Mouse (Mus musculus) stomach, embryonic 16.5 days (tissue): ENCODE data around the gene Adcy6. TPM values are rescaled to one million over a fixed set of nuclear protein-coding genes. Genes with fewer than 3 reads are reported as not detected.

Experiments used
- ATAC-seq: fragments of 200-750 bp; cut with Nextera tagmentation; 2 replicates; pipeline ENCODE4 v1.8.0; 2017; ENCODE audit warnings: moderate number of reproducible peaks, moderate TSS enrichment; ENCODE audit not compliant: insufficient read depth, low FRiP score
- H3K27ac ChIP-seq: fragments of 300-500 bp; sonication (generic); 2 replicates; pipeline ENCODE4 v1.5.1; 2014; ENCODE audit warnings: low read length
- H3K27me3 ChIP-seq: fragments of 300-500 bp; sonication (generic); 2 replicates; pipeline ENCODE4 v1.6.1; 2014; ENCODE audit warnings: low read length, control low read depth, mixed read lengths; ENCODE audit not compliant: control insufficient read depth, insufficient read depth
- H3K36me3 ChIP-seq: fragments of 300-500 bp; sonication (generic); 2 replicates; pipeline ENCODE4 v1.6.1; 2014; ENCODE audit warnings: low read length; ENCODE audit not compliant: control insufficient read depth, insufficient read depth
- H3K4me1 ChIP-seq: fragments of 300-500 bp; sonication (generic); 2 replicates; pipeline ENCODE4 v1.6.1; 2014; ENCODE audit warnings: low read length, control low read depth, mixed read lengths; ENCODE audit not compliant: control insufficient read depth, insufficient read depth
- H3K4me2 ChIP-seq: fragments of 300-500 bp; sonication (generic); 2 replicates; pipeline ENCODE4 v1.6.1; 2014; ENCODE audit warnings: low read depth, low read length, mixed read lengths
- H3K4me3 ChIP-seq: fragments of 300-500 bp; sonication (generic); replicated peaks from 2 replicates; pipeline ENCODE4 v1.5.1; 2014; ENCODE audit warnings: mild to moderate bottlenecking, low read length
- H3K9ac ChIP-seq: fragments of 300-500 bp; sonication (generic); 2 replicates; pipeline ENCODE4 v1.6.1; 2014; ENCODE audit warnings: low read length
- H3K9me3 ChIP-seq: fragments of 300-500 bp; sonication (generic); replicated peaks from 2 replicates; pipeline ENCODE4 v1.6.1; 2016; ENCODE audit warnings: low read length, control low read depth; ENCODE audit not compliant: control insufficient read depth
- WGBS: fragments of 180-500 bp; shearing (Covaris S2); extraction: QIAGEN DNeasy Blood & Tissue Kit; methylation state at CpG from one replicate; pipeline ENCODE4 v1.1.7; 2014; 5-methylcytosine and 5-hydroxymethylcytosine counted together
- polyA plus RNA-seq: library from polyadenylated mRNA; unstranded; fragments of >200 nt; fragmentation: Nextera tagmentation; extraction: Ambion mirVana; gene quantifications from 2 replicates; pipeline ENCODE4 v1.2.1, GENCODE M21; 2015

The Adcy6 gene
- polyA plus RNA-seq, 1 experiment from 2014 or later: 17.8 TPM

DNA sequence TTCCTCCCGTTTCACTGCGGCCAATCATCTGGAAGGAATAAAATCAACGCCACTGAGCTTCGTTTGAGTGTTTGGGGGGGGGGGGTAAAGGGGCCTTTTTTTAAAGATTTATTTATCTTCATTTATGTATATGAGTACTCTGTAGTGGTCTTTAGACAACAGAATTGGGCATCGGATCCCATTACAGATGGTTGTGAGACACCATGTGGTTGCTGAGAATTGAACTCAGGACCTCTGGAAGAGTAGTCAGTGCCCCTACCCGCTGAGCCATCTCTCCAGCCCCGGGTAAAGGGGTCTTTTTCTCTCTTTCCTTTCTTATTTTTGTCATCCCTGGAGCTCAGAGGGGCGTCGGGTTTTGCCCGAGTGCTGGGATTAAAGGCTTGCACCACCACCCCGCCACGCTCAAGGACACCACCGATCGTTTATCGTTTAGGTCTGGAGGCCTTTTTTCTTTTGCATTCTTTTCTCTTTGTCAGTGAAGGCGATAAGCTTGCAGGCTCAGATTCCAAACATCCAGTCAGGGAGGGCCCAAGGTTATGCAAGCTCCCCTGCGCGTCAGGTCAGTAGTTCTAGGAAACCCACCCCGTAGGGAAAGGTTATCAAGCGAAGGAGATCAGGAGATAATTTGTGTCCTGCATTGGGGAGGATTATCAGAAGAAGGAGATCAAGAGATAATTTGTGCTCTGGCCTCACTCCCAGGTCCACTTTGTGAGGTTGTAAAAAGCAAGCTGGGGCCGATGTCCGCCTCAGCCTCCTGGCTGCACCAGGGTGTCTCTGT is 41.4 kb downstream of the Adcy6 start:
- H3K27me3 ChIP-seq: no peaks in the 10 kb centered on the region
- H3K4me2 ChIP-seq: peak overlapping the region; percentile 67
- 6% methylated on average over 22 of the region's 22 CpGs for WGBS
- ATAC-seq: no peak
- H3K9me3 ChIP-seq: no peaks in the 10 kb centered on the region
- H3K4me1 ChIP-seq: peaks cover 22% of the 10 kb centered on the region
- peak overlapping the region; percentile 93 for H3K4me3 ChIP-seq
- peak overlapping the region; percentile 92 for H3K9ac ChIP-seq
- H3K27ac ChIP-seq: peak overlapping the region; percentile 94
- peaks cover 3% of the 10 kb centered on the region; the same call in 1 of the 2 replicates for H3K36me3 ChIP-seq

DNA sequence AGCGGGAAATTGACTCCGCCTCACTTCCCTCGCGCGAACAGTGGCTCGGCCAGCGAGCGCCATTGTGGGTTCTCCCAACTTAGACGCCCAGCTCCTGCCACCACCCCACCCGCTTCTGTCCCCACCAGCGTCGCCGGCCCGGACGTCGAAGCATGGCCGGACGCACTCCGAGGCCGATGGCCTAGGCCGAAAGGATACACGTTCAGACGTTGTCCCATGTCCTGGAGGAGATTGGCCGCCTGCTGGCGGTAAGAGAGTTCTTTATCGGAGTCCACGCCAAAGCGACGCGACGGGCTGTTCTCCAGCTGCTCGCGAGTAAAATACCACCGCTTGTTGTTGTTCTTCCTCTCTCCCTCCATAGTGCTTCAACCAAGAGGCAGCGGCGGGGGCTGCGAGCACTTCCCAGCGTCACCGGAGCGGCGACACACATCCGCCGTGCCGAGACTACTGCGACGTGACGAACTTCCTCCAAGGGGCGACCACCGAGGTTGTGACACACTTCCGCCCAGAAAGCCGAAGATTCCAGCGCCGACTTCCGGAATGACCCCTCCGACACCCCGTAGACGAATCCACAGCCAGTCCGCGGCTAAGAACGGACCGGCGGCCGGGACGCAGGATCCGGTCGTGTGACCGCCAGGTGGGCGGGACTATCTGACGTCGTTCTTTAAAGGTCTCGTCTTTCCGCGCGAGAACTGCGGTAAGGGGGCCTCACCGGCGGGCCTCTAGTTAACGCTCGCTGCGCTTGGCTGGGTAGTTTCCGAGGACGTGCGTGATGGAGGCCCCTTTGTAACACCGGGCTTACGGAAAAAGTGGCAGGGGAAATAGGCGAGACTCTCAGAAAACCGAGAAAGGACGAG is 42.4 kb downstream of the Adcy6 start:
- peak; percentile 97 for ATAC-seq
- H3K27ac ChIP-seq: peak overlapping the region; percentile 97
- peak overlapping the region; percentile 94 for H3K9ac ChIP-seq
- under 1% methylated on average over 88 of the region's 88 CpGs for WGBS
- peak overlapping the region; percentile 97 for H3K4me2 ChIP-seq
- peaks cover 6% of the 10 kb centered on the region; the same call in 1 of the 2 replicates for H3K36me3 ChIP-seq
- peak overlapping the region; percentile 93 for H3K4me3 ChIP-seq
- H3K4me1 ChIP-seq: peaks cover 22% of the 10 kb centered on the region
- H3K27me3 ChIP-seq: no peaks in the 10 kb centered on the region
- H3K9me3 ChIP-seq: no peaks in the 10 kb centered on the region

DNA sequence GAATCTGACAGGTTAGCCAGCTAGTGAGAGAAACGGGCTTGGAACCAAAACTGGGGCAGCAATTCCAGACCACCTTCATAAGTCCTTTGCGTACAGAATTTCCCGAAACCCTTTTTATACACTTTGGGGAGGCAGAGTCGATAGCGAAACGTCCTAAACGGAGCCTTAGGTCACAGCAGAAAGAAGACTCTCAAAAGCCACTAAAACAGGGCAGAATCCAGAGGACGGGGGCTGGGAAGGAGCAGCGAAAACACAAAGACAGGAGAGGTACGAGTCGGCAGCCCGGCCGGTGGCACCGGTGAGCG is 43.0 kb downstream of the Adcy6 start:
- peak overlapping the region; percentile 94 for H3K9ac ChIP-seq
- H3K9me3 ChIP-seq: no peaks in the 10 kb centered on the region
- H3K4me3 ChIP-seq: peak overlapping the region; percentile 93
- under 1% methylated on average over 15 of the region's 15 CpGs for WGBS
- H3K27me3 ChIP-seq: no peaks in the 10 kb centered on the region
- peak overlapping the region; percentile 97 for H3K27ac ChIP-seq
- ATAC-seq: no peak
- H3K4me2 ChIP-seq: peak overlapping the region; percentile 97
- peaks cover 22% of the 10 kb centered on the region for H3K4me1 ChIP-seq
- peaks cover 6% of the 10 kb centered on the region; the same call in 1 of the 2 replicates for H3K36me3 ChIP-seq

DNA sequence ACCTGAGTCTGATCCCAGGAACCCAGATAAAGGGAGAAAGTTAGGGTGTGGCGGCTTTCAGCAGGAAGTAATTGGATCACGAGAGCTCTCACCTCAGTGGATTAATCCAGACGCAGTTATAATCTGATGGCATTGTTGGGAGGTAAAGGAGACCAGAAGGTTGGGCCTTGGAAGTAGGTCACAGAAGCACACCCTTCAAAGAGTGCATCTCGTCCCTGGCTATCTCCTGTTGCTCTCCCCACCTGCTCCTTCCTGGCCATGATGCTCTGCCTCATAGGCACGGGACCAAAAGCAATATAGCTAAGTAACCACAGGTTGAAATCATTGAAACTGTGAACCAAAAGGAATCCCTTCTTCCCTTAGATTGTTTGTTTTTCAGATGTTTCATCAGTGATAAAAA is 52.7 kb downstream of the Adcy6 start:
- Histone ChIP-seq H3K4me2 (no peak overlapping the region), H3K9ac (no peak overlapping the region), H3K27ac (no peak overlapping the region), H3K27me3 (no peaks in the 10 kb centered on the region), H3K4me1 (no peaks in the 10 kb centered on the region), H3K36me3 (peaks cover 14% of the 10 kb centered on the region; the same call in 1 of the 2 replicates), H3K9me3 (no peaks in the 10 kb centered on the region), H3K4me3 (no peak overlapping the region)
- ATAC-seq: no peak
- 90% methylated on average over 5 of the region's 5 CpGs for WGBS

DNA sequence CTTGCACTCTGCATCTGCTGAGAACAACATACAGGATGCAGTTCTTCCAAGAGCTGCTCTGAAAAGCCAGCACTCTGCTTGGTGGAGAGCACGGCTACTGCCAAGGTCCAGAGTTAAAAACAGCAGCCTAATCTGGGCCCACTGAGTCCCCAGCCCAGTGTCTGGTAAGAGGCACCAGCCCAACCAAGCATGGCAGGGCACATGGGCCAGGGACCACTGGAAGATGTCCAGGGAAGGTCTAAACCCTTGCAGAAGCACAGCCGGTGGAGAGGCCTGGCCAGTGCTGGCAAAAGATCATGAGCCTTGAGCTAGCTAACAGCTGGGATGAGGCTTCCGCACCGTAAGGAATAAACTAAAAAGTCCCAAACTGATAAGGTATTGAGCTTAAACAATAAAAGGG is 54.0 kb downstream of the Adcy6 start:
- no peaks in the 10 kb centered on the region for H3K4me1 ChIP-seq
- H3K9ac ChIP-seq: no peak overlapping the region
- no peak overlapping the region for H3K4me3 ChIP-seq
- H3K27ac ChIP-seq: no peak overlapping the region
- no peaks in the 10 kb centered on the region for H3K9me3 ChIP-seq
- ATAC-seq: no peak
- H3K36me3 ChIP-seq: peaks cover 20% of the 10 kb centered on the region; the same call in 1 of the 2 replicates
- no peak overlapping the region for H3K4me2 ChIP-seq
- H3K27me3 ChIP-seq: no peaks in the 10 kb centered on the region
- WGBS: 96% methylated on average over 4 of the region's 4 CpGs

DNA sequence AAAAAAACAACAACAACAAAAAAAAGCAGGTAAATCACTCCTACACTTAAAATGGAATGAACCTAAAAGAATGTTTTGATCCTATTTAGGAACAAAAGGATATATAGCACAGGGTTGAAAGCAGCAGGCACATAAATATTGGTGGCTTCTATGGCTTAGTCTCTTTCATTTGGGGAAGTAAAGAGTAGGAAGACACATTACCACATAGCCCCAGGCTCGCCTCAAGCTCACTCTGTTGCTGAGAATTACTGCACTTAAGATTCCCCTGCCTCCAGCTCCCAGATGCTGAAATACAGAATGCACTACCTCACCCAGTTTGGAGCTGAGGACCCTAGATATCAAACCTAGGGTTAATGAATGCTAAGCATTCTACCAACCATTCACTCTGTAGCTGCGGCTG is 57.1 kb downstream of the Adcy6 start:
- no peak overlapping the region for H3K27ac ChIP-seq
- no peaks in the 10 kb centered on the region for H3K9me3 ChIP-seq
- H3K4me1 ChIP-seq: no peaks in the 10 kb centered on the region
- no peak overlapping the region for H3K4me3 ChIP-seq
- ATAC-seq: no peak
- H3K4me2 ChIP-seq: no peak overlapping the region
- H3K9ac ChIP-seq: no peak overlapping the region
- peaks cover 17% of the 10 kb centered on the region; the same call in 1 of the 2 replicates for H3K36me3 ChIP-seq
- H3K27me3 ChIP-seq: no peaks in the 10 kb centered on the region
- 90% methylated on average over 2 of the region's 2 CpGs for WGBS

DNA sequence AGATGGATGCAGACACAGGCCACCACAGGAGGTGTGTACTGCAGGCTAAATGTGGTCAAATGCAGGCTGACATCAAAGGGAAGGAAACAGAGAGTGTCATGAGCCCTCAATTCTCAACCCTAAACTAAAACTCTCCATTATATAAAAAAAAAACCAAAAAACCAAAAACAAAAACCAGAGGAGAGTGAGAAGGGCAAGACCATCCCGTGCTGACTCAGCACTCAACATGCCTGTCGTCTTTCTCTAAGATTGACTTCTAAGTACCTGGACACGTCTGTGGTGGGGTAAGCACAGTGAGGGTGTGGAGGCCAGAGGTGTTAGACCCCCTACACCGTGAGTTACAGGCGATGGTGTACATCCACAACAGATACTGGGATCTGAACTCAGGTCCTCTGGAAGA is 63.0 kb downstream of the Adcy6 start:
- peaks cover 23% of the 10 kb centered on the region for H3K36me3 ChIP-seq
- no peak overlapping the region for H3K27ac ChIP-seq
- no peak overlapping the region for H3K4me3 ChIP-seq
- WGBS: 92% methylated on average over 5 of the region's 5 CpGs
- no peaks in the 10 kb centered on the region for H3K27me3 ChIP-seq
- H3K4me1 ChIP-seq: no peaks in the 10 kb centered on the region
- H3K4me2 ChIP-seq: no peak overlapping the region
- no peak overlapping the region for H3K9ac ChIP-seq
- no peak for ATAC-seq
- no peaks in the 10 kb centered on the region for H3K9me3 ChIP-seq

DNA sequence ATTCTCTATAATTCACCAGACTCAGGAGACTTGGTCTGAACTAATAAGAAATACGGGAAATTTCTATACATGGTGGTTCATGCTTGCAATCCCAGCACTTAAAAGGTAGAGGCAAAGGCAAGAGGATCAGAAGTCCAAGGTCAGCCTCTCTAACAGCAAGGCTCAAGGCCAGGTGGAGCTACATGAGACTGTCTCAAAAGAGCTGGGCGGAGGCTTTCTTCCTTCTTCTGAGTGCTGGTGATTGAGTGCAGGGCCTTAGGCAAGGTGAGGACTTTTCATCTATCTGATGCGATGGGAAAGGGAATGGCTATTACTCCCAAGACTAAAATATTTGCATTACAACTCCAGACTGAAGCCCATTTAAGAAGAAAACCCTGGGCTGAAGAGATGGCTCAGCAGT is 64.7 kb downstream of the Adcy6 start:
- WGBS: 90% methylated on average over 3 of the region's 3 CpGs

DNA sequence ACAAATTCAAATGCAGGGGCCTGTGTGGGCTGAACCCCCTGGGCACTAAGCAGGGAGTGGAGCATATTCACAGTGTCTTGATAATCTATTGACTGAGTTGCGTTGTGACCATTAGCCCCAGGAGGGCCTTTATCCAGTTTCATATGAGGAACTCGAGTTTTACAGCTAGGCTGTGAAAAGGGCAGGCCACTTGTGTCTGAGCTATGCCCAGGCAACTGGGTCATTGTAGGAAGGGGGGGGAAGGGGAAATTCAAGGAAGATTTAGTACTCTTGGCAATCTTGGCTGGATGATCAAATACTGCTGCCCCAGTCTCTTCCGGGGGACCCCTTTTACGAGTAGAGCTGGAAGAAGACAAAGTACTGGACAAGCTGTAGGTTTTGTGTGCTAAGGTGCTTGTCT is 66.5 kb downstream of the Adcy6 start:
- Histone ChIP-seq H3K9ac (no peak overlapping the region), H3K27ac (no peak overlapping the region), H3K4me2 (no peak overlapping the region), H3K4me1 (no peaks in the 10 kb centered on the region), H3K36me3 (peaks cover 18% of the 10 kb centered on the region), H3K4me3 (no peak overlapping the region), H3K9me3 (no peaks in the 10 kb centered on the region), H3K27me3 (no peaks in the 10 kb centered on the region)
- WGBS: 89% methylated on average over 4 of the region's 4 CpGs
- ATAC-seq: no peak

More for the DNA sequence above, 64.7 kb downstream of the Adcy6 start:
- no peaks in the 10 kb centered on the region for H3K4me1 ChIP-seq
- H3K36me3 ChIP-seq: peaks cover 18% of the 10 kb centered on the region
- no peak for ATAC-seq
- H3K27ac ChIP-seq: no peak overlapping the region
- no peak overlapping the region for H3K9ac ChIP-seq
- no peaks in the 10 kb centered on the region for H3K27me3 ChIP-seq
- H3K4me2 ChIP-seq: no peak overlapping the region
- H3K4me3 ChIP-seq: no peak overlapping the region
- H3K9me3 ChIP-seq: no peaks in the 10 kb centered on the region
